Mouse (Mus musculus): ENCODE results near the gene Grin2d. TPM values are rescaled to one million over a fixed set of nuclear protein-coding genes. Genes with fewer than 3 reads are reported as not detected.

The Grin2d gene
- total RNA-seq, 2 experiments from 2014 or later: 0.36 to 0.49 TPM

- DNase-seq (ENCODE audit: low spot score): no peak
- intact Hi-C loops (cut with DNase I): no loop called here
Observed at GRCm38 (mm10) chr7:45864435-45864834, 13.7 kb downstream of the Grin2d start.

GRCm38 (mm10) chr7:45862804-45863203, 15.4 kb downstream of the Grin2d start:
- intact Hi-C loops (cut with DNase I): no loop called here
- DNase-seq (ENCODE audit: low spot score): no peak

- DNase-seq (ENCODE audit: low spot score): no peak
- intact Hi-C loops (cut with DNase I): no loop called here
Observed at GRCm38 (mm10) chr7:45859008-45859407, 19.2 kb downstream of the Grin2d start.

- intact Hi-C loops (cut with DNase I): no loop called here
- no peak for DNase-seq (ENCODE audit: low spot score)
Observed at GRCm38 (mm10) chr7:45856950-45857901, 21.0 kb downstream of the Grin2d start.

- intact Hi-C loops (cut with DNase I): no loop called here
- DNase-seq (ENCODE audit: low spot score): no peak
Observed at GRCm38 (mm10) chr7:45853089-45853488, 25.1 kb downstream of the Grin2d start.

GRCm38 (mm10) chr7:45850661-45851060, 27.5 kb downstream of the Grin2d start:
- intact Hi-C loops (cut with DNase I): no loop called here
- no peak for DNase-seq (ENCODE audit: low spot score)

GRCm38 (mm10) chr7:45848447-45849027, 29.6 kb downstream of the Grin2d start:
- no peak for DNase-seq (ENCODE audit: low spot score)
- intact Hi-C loops (cut with DNase I): no loop called here

GRCm38 (mm10) chr7:45842950-45843744, 35.0 kb downstream of the Grin2d start:
- intact Hi-C loops (cut with DNase I): no loop called here
- DNase-seq (ENCODE audit: low spot score): no peak

- intact Hi-C loops (cut with DNase I): no loop called here
- DNase-seq (ENCODE audit: low spot score): no peak
Observed at GRCm38 (mm10) chr7:45833924-45834323, 44.3 kb downstream of the Grin2d start.

- no peak for DNase-seq (ENCODE audit: low spot score)
- intact Hi-C loops (cut with DNase I): no loop called here
Observed at GRCm38 (mm10) chr7:45833148-45833790, 44.9 kb downstream of the Grin2d start.

- DNase-seq (ENCODE audit: low spot score): no peak
- intact Hi-C loops (cut with DNase I): no loop called here
Observed at GRCm38 (mm10) chr7:45832428-45832827, 45.8 kb downstream of the Grin2d start.

GRCm38 (mm10) chr7:45831128-45831525, 47.1 kb downstream of the Grin2d start:
- DNase-seq (ENCODE audit: low spot score): no peak
- intact Hi-C loops (cut with DNase I): loop anchor here (2.0 kb wide), 1 partner anchor 18 kb away; no protein-coding TSS in a partner anchor

GRCm38 (mm10) chr7:45830427-45831127, 47.6 kb downstream of the Grin2d start, which contains the start of gene Grwd1:
Gene Grwd1 (minus strand): TSS chr7:45830944.
- peak; percentile 66 for DNase-seq (ENCODE audit: low spot score)
- intact Hi-C loops (cut with DNase I): loop anchor here (2.0 kb wide), 1 partner anchor 18 kb away; no protein-coding TSS in a partner anchor

- intact Hi-C loops (cut with DNase I): no loop called here
- DNase-seq (ENCODE audit: low spot score): no peak
Observed at GRCm38 (mm10) chr7:45826631-45827030, 51.5 kb downstream of the Grin2d start.

GRCm38 (mm10) chr7:45824598-45824997, 53.6 kb downstream of the Grin2d start, which contains the start of gene Kcnj14:
Gene Kcnj14 (minus strand): TSS chr7:45824782.
- intact Hi-C loops (cut with DNase I): no loop called here
- no peak for DNase-seq (ENCODE audit: low spot score)

GRCm38 (mm10) chr7:45820913-45821312, 57.3 kb downstream of the Grin2d start:
- no peak for DNase-seq (ENCODE audit: low spot score)
- intact Hi-C loops (cut with DNase I): no loop called here

- intact Hi-C loops (cut with DNase I): no loop called here
- no peak for DNase-seq (ENCODE audit: low spot score)
Observed at GRCm38 (mm10) chr7:45819843-45820242, 58.3 kb downstream of the Grin2d start.

- intact Hi-C loops (cut with DNase I): no loop called here
- no peak for DNase-seq (ENCODE audit: low spot score)
Observed at GRCm38 (mm10) chr7:45815984-45816351, 62.2 kb downstream of the Grin2d start.

- DNase-seq (ENCODE audit: low spot score): no peak
- intact Hi-C loops (cut with DNase I): no loop called here
Observed at GRCm38 (mm10) chr7:45815323-45815983, 62.7 kb downstream of the Grin2d start.

Data from heart, postnatal 25 days (tissue).